Mouse (Mus musculus): ENCODE data around the gene Traf3ip2. TPM values are rescaled to one million over a fixed set of nuclear protein-coding genes. Genes with fewer than 3 reads are reported as not detected.

Gene Traf3ip2
- total RNA-seq, 2 experiments from 2014 or later, result 2.5 to 3.9 TPM

GRCm38 (mm10) chr10:39630811-39631210 is 18.1 kb downstream of the Traf3ip2 start:
- peak; percentile 54 for DNase-seq (ENCODE audit: low spot score)

GRCm38 (mm10) chr10:39631627-39632026 is 18.9 kb downstream of the Traf3ip2 start:
- DNase-seq (ENCODE audit: low spot score), result no peak

GRCm38 (mm10) chr10:39633379-39633778 is 20.6 kb downstream of the Traf3ip2 start:
- no peak for DNase-seq (ENCODE audit: low spot score)

GRCm38 (mm10) chr10:39634423-39635101 is 21.8 kb downstream of the Traf3ip2 start:
- DNase-seq (ENCODE audit: low spot score), result no peak

GRCm38 (mm10) chr10:39638862-39639261 is 26.1 kb downstream of the Traf3ip2 start:
- no peak for DNase-seq (ENCODE audit: low spot score)

- no peak for DNase-seq (ENCODE audit: low spot score)
Observed at GRCm38 (mm10) chr10:39639783-39640182, 27.0 kb downstream of the Traf3ip2 start.

GRCm38 (mm10) chr10:39640817-39641226 is 28.1 kb downstream of the Traf3ip2 start:
- DNase-seq (ENCODE audit: low spot score), result no peak

GRCm38 (mm10) chr10:39645789-39646628 is 33.3 kb downstream of the Traf3ip2 start:
- DNase-seq (ENCODE audit: low spot score), result no peak

GRCm38 (mm10) chr10:39646629-39647019 is 33.9 kb downstream of the Traf3ip2 start:
- no peak for DNase-seq (ENCODE audit: low spot score)

GRCm38 (mm10) chr10:39647118-39647517 is 34.4 kb downstream of the Traf3ip2 start:
- DNase-seq (ENCODE audit: low spot score), result peak; percentile 40

- peak; percentile 70 for DNase-seq (ENCODE audit: low spot score)
Observed at GRCm38 (mm10) chr10:39648278-39648677, 35.5 kb downstream of the Traf3ip2 start.

GRCm38 (mm10) chr10:39649550-39649949 is 36.8 kb downstream of the Traf3ip2 start:
- DNase-seq (ENCODE audit: low spot score), result no peak

GRCm38 (mm10) chr10:39650316-39650715 is 37.6 kb downstream of the Traf3ip2 start:
- DNase-seq (ENCODE audit: low spot score), result no peak

GRCm38 (mm10) chr10:39654001-39654416 is 41.3 kb downstream of the Traf3ip2 start:
- no peak for DNase-seq (ENCODE audit: low spot score)

- DNase-seq (ENCODE audit: low spot score), result no peak
Observed at GRCm38 (mm10) chr10:39658901-39659410, 46.2 kb downstream of the Traf3ip2 start.

- DNase-seq (ENCODE audit: low spot score), result peak; percentile 85
Observed at GRCm38 (mm10) chr10:39659411-39660268, 46.9 kb downstream of the Traf3ip2 start.

- DNase-seq (ENCODE audit: low spot score), result no peak
Observed at GRCm38 (mm10) chr10:39660269-39660655, 47.5 kb downstream of the Traf3ip2 start.

- no peak for DNase-seq (ENCODE audit: low spot score)
Observed at GRCm38 (mm10) chr10:39660698-39661097, 48.0 kb downstream of the Traf3ip2 start.

GRCm38 (mm10) chr10:39665071-39665502 is 52.4 kb downstream of the Traf3ip2 start:
- DNase-seq (ENCODE audit: low spot score), result peak; percentile 64

- DNase-seq (ENCODE audit: low spot score), result no peak
Observed at GRCm38 (mm10) chr10:39666027-39666426, 53.3 kb downstream of the Traf3ip2 start.

GRCm38 (mm10) chr10:39671451-39671850 is 58.7 kb downstream of the Traf3ip2 start:
- DNase-seq (ENCODE audit: low spot score), result peak; percentile 67

Data from gastrocnemius, adult 18-20 months (tissue).